Mouse (Mus musculus) olfactory bulb, adult 2 months (tissue): ENCODE data around the gene Actn3.

Source experiments
- CTCF ChIP-seq: fragments of 200-500 bp; IDR thresholded peaks from 2 replicates; pipeline ENCODE4 v1.5.1; 2012; ENCODE audit warnings: low read depth, mild to moderate bottlenecking, low read length, moderate library complexity; ENCODE audit not compliant: insufficient read depth
- POLR2A ChIP-seq: fragments of 200-500 bp; IDR thresholded peaks from 2 replicates; pipeline ENCODE4 v1.6.1; 2012; ENCODE audit warnings: mild to moderate bottlenecking, low read depth, low read length, moderate library complexity; ENCODE audit not compliant: insufficient read depth

GRCm38 (mm10) chr19:4828444-4829114, 49.1 kb downstream of the Actn3 start:
- TF ChIP-seq CTCF (no peak), POLR2A (no peak)
